Mouse (Mus musculus): ENCODE results near the gene Slc4a1ap.
"Not testable (repeated sequence)": the region's sequence is repeated elsewhere in the genome, so short reads cannot be mapped to it uniquely, and the experiment has no call there.

Gene Slc4a1ap

DNA sequence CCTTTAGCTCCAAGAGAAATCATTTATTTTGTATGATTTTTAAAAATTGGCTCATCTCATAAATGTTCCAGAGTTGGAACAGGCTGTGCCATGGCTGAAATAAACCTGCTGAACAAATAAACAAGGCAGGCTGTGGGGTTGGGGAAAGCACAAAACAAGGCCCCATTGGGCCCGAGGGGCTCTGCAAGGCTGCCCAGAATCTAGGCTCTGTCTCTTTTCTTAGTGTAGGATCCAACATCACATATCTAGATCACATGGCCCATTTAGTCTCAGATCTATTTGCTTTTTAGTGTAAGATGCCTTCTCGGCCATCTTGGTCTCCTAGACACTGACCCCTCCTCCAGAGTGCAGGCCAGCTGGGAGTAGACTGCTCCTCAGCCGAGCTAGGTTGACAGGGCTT, 39.7 kb downstream of the Slc4a1ap start:
- DNase-seq (ENCODE audit: low read depth, low spot score) = no peak

DNA sequence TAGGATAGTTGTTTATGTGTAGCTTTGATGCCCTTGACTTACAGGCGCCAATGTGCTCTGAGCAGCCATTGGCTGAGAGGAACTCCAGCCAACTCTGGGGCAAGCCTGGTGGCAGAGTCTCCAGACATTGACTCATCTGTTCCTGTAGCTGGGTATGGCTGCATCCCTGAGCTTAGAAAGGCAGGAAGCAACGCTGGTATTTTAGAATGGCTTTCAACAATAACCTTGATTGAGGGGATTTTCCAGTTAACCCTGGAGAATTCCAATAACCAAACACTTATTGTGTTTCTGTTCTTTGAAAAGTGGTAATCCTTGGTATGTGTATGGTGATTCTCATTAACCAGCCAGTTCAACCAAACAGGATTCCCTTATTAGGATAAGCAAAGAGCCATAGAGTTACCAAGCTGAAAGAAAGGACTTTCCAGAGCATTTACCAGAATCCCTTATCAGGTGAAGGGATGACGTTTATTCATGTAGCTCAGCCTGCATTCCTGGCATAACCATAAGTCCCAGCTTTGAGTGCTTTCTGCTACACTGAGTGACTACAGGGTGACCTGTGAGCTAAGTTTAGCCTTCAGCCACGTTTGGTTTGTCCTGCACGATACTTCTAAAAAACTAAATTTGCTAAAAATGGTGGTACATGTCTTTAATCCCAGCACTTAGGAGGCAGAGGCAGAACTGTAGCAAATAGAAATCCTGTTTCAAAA, 41.3 kb downstream of the Slc4a1ap start:
- DNase-seq (ENCODE audit: low read depth, low spot score) = no peak

DNA sequence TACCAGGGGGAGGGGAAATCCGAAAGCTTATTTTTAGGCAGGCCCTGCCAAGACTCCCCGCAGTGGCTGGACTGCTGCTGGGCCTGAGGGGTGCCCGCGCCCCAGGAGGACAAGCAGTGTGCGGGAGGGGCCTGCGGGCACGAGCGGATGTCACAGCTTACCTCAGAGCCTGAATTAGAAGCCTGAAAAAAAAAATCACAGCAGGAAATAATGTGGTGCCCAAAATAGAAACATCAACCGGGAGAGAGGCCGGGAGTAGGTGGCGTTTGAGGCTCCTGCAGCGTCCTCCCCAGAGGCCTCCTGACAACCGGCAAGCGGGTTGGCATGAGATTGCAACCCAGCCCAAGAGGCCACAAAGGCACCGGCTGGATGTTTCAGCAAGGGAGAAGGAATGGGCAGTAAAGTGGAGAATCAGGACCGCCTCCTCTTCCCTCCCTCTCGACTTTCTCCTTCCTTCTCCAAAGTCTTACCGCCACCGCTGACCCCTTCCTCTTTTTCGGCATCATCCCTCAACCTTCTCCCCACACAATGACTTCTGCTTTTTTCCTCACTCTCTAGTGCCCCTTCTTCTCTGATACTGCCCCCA, 44.3 kb downstream of the Slc4a1ap start:
- DNase-seq (ENCODE audit: low read depth, low spot score) = no peak

DNA sequence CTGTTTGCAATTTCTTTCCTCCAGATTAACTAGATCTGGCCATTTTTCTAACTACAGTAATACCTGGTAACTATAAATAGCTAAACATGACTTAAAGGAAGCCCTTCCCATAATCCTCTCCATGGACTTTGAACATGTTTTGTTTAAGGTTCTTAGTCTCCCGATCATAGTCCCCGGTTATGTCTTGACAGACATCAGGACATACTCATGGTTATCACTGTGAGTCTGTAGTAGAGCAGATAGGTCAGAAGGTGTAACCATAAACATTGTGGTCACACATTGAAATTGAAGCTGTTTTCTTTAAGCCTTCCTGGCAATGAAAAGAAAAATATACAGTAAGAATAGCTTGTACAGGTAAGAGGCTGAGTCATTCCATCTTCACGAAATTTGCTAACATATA, 46.9 kb downstream of the Slc4a1ap start:
- no peak for DNase-seq (ENCODE audit: low read depth, low spot score)

DNA sequence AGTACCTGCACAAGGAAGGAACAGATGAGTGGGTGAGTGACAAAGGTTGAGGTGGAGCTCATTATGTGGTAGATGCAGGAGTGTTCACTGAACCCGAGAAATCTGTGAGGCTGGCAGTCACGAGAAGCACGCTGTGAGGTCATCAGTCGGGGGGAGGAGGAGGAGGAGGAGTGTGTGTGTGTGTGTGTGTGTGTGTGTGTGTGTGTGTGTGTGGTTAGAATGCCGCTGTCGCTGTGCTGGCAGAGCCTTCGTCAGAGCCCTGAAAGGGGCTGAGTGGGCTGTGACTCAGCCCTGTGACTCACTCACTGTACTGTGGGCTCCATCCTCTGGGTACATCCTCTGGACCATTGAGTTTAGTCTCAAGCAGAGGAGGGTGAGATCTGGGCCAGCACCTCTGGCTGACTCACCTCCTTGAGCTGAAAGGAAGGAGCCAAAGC, 49.8 kb downstream of the Slc4a1ap start:
- no peak for DNase-seq (ENCODE audit: low read depth, low spot score)

DNA sequence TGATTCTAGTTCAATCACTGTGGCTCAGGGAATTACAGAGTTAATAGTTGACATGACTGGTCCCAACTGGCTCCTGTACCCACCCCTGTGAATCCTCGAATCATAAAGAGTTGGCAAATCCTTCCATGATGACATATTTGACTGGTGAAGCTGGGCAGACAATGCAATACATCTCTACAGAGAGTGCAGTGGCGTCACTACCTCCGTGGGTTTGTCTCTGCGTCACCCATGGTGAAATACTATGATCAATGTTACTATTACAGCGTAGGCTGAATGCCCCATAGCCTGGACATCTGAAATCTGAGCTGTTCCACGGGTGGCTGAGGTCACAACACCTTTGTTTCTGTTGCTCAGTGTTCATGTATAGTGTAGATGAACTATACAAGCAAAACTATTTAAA, 54.5 kb downstream of the Slc4a1ap start:
- DNase-seq (ENCODE audit: low read depth, low spot score) = no peak

DNA sequence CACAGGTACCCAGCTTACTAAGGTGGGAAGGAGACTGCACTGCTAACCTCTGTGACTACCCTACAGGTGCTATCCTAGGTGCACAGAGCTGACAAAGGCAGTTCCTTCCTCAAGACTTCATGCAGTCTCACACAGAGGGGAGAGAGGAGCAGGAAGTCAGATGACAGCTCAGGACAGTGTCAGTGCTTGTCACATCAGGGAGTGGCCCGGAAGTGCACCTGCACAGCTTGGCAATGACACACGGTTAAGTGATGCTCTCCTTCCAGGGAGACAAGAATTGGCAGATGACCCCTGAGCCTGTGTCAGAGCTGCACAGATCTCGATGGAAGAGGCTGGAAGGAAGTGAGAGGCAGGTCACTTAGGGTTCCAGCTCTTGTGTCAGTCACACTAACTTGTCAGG, 55.1 kb downstream of the Slc4a1ap start:
- no peak for DNase-seq (ENCODE audit: low read depth, low spot score)

DNA sequence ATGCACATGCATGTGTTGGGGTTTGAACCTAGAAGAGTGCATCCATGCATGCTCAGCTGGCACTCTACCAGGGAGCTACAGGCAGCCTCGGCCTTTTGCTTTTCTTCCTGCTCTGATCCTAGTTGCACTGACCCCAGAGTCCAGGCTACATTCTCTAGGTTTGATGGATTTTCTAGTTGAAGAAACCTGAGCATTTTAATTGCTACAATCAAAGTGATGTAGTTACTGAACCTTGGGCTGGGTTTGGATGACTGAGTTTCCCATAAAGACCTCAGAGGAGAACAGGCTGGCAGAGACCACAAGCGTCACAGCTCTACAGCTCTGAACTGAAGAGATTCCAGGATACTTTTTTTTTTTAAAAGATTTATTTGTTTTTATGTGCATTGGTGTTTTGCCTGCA, 56.5 kb downstream of the Slc4a1ap start:
- no peak for DNase-seq (ENCODE audit: low read depth, low spot score)

DNA sequence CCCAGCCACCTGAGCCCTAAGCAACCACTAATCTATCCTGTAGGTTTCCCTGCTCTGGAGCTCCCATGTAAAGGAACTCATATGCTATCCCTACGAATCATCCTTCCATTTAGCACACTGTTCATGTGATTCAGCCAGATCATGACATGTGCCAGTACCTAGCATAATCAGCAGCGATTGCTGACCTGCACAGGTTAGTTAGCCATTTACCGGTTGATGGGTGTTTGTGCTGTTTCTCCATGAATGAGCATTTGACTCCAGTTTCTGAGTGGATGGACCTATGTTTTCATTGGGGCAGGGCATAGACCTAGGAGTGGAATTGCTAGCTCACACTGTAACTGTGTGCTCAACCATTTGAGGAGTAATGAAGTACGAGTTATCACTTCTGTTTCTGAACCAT, 58.7 kb downstream of the Slc4a1ap start:
- DNase-seq (ENCODE audit: low read depth, low spot score) = no peak

DNA sequence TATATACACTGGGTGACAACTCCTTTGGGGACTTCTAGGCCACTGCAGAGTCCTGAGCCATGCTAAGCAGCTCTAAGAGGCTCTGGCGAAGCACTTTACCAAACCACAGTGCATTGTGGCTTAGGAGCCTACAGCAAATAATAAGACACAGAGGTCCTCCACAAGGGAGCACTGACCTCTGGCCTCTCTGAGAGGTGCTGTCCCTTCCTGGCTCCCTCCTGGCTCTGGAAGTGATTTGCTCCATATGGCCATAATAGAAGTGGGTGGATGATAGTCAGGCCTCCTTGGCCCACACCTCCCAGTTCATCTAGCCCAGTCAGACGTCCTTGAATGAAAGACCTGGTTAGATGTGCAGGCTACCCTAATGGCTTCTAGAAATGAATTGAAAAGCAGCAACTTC, 61.2 kb downstream of the Slc4a1ap start:
- DNase-seq (ENCODE audit: low read depth, low spot score) = no peak

DNA sequence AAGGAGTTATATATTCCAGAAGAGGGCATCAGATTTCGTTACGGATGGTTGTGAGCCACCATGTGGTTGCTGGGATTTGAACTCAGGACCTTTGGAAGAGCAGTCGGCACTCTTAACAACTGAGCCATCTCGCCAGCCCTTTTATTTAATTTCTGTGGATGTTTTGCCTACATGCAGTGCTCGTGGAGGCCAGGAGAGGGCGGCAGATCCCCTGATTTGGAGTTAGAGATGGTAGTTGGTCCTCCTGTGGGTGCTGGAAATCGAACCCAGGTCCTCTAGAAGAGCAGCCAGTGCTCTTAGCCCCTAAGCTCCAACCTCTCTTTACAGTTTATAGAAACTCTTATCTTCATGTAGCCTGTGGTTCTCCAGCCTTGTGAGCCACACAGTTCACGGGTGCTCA, 61.9 kb downstream of the Slc4a1ap start:
- not testable (repeated sequence) for DNase-seq (ENCODE audit: low read depth, low spot score)

DNA sequence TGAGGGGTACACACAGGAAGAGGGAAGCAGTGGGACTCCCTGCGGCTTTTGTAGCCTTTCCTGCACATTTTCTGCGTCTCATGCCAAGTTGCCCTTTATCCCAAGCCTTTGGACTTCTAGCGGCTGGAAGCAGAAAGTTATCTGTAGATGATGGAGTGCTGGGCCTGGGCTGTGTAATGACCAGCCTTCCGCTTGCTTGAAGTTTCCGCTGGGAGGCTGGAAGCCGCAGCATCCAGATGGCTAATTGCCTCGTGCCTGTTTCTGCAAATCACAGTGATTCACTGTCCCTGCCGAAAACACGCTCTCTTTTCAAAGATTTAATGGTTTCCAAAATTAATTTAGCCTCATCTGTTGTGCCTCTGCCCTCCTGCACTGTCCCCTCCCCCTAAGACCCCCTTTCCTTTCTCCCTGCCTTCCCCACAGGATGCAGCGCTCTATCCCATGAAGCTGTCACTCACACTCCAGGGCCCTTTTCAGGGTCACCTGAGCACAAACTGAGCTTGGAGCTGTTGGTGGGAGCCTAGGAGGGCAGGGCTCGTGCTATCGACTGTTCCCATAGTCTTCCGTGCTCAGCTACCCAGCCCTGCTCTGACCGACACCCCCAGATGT, 63.0 kb downstream of the Slc4a1ap start:
- DNase-seq (ENCODE audit: low read depth, low spot score) = no peak

DNA sequence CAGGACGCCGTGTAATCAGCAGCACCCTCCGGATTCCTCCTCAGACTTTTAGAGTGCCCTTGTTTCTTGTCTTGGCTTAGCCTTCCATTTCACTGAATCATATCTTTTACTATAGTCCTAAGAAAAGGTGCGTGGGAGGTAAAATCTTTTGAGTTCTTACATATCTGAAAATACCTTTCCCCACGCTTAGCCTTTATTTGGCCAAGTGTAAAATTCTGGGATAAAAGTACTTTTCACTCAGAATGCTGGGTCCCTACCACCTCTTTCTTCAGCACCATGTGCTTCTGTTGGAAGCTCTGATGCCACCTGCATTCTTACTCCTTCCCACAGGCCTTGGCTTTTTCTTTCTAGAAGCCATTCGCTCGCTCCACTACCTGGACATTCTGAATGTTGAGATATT, 64.3 kb downstream of the Slc4a1ap start:
- DNase-seq (ENCODE audit: low read depth, low spot score) = no peak

DNA sequence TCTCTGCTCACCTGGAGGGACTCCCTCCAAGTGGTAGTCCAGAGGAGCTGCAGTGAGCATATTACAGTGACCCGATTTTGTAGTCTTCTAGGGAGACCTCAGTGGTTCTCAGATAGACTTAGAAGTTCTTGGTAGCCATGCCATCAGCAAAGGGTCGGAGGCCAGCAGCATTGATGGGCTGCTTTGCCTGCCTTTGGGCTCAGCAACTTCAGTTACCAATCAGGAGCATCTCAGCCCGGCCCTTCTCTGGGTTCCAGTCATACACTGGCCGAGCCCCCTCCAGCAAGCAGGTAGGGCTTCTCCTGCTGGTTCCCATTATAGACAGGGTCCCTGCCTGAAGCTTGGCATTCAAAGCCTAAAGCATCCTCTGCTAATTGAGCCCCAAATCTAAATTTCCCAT, 69.1 kb downstream of the Slc4a1ap start:
- no peak for DNase-seq (ENCODE audit: low read depth, low spot score)

DNA sequence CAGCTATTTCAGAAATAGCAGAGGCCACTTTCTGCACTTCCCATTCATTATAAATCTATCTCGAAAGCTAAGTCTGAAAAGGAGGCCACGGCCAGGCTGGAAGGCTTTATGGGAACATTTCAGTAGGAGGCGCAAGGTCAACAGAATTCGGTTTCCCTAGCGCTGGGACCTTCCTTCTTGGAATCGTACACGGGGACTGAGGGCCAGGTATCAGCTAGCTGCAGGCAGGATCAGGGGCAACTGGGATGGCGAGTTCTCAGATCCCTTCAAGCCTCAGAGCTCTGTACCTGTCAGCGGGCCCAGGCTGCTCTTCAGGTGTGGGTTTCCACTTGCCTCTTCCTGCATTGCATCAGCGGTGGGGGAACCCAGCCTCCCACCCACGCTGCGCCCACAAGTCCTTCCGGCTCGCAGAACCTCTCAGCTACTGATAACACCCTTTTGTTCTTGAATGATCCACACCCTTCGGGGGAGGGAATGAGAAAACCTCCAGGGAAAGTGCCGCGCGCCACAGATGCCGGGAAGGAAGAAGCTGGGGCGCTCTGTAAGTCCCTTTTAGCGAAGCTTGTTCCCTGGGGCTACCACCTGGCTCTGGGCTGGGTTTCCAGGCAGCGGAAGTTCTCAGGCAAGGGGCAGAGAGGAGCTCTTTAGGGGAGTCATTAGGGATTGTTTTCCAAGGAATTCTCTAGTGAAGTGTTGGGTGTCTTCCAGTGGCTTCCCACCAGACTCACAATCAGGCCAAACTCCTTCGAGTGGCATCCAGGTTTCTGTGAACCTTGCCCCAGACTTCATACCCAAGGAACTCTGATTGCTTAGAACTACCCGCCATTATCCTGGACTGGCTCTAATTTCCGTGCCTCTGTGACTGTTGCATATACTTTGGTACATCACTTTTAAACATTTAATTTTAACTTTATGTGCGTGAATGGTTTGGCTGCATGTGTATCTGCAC, 70.0 kb downstream of the Slc4a1ap start, which contains the start of gene Mrpl33:
Gene Mrpl33, plus strand, starts transcription at position 455 of the 949 bp plus-strand sequence.
- no peak for DNase-seq (ENCODE audit: low read depth, low spot score)

DNA sequence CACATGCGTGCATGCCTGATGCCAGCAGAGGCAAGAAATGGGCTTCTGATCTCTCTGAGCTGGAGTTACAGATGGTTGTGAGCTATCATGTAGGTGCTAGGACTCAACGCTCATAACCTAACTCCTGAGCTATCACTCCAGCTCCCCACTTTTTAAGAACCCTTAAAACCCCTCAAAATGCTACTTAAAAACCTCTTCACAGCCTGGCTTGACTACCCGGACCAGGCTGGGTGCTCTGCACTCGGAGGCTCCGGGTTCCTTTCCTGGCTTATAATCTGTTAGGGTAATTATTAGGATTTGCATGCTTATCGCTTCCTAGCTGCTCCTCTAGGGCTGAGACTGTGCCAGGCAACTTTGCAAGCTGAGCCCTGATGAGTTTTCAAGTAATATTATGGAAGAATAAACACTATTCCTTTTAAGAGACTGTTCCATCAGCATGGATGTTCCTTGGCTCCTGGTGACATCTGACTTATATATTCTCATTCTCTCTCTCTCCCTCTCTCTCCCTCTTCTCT, 70.7 kb downstream of the Slc4a1ap start:
- no peak for DNase-seq (ENCODE audit: low read depth, low spot score)

DNA sequence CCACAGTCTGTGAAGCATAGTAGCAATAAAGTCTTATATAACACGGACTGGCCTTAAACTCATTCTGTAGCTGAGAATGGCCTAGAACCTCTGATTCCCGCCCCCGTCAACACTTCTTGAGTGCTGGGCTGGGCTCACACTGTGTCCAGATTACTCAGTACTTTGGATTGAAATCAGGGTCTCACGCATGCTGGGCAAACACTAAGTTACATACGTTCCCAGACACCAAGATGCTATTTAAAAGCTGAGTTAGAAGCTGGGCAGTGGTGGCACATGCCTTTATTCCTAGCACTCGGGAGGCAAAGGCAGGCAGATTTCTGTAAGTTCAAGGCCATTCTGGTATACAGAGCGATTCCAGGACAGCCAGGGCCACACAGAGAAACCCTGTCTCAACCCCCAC, 71.3 kb downstream of the Slc4a1ap start:
- DNase-seq (ENCODE audit: low read depth, low spot score) = no peak

DNA sequence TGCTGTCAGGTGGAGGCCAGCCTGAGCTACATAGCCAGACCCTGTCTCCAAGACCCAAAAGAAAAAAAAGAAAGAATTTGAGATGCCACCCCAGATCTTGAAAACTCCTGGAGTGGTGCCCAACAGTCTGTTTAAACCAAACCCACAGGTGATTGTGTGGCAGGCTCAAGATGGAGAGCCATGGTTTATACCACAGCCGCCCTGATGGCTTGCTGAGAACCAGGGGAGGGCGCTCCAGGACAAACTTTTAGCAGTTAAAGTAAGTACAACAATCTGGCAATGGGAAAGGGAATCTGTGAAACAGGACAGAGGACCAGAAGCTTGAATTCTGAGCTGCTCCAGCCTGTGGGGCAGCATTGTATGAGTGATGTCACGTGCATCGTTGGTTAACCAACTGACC, 71.8 kb downstream of the Slc4a1ap start:
- DNase-seq (ENCODE audit: low read depth, low spot score) = no peak

DNA sequence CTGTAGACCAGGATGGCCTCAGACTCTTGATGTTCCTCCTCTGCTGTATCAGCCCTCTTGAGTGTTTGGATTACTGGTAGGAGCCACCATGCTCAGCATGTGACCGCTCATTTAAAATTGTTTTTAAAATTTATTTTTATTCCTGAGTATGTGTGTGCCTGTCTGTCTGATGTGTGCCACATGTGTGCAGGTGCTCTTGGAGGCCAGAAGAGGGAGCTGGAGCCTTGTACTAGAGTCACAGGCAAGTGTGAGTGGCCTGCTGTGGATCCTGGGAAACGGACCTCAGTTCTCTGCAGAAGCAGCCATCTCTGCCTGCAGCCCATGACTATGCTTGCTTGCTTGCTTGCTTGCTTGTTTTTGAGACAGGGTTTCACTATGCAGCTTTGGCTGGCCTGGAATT, 72.4 kb downstream of the Slc4a1ap start:
- DNase-seq (ENCODE audit: low read depth, low spot score) = no peak

DNA sequence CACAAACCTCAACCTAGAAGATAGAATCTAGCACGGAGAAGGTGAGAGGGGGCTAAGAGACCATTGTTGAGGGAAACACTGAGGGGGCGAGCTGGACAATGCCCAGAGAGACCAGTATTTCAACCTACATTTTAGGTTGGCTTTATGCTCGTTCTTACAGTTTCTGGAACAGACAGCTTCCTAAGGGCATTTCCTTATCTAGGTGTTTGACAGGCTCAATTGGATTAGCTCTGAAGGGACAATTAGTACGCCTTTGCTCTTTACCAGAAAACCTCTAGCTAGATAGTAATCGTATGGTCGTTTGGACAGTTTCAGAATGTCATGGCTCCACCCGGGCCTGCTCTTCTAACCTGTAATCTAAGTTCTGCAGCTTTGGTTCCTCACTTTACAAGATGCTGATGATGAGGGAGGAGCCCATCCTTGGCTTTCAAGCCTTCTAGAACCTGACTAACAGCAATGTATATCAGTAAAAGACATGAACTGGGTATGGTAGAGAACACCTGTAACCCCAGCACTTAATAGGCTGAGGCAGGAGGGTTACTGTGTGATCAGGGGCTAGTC, 74.4 kb downstream of the Slc4a1ap start:
- no peak for DNase-seq (ENCODE audit: low read depth, low spot score)

DNA sequence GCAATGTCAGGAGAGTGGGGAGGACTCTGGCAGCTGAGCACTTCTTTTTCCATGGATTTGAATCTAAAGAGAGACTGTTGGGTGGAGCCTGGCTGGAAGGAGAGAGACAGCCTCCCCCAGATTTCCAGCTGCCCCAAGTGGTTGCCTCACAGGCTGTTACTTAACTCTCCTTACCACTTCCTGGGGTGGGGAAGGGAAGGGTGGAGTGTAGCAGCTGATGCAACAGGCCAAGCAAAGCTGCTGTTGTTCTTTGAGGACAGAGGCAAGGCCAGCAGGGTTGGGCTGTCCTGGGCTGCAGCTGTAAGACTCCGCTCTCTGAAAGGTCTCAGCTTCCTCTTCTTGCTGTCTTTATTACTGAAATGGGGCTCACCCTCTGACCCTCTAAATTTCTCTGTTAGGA, 75.6 kb downstream of the Slc4a1ap start:
- DNase-seq (ENCODE audit: low read depth, low spot score) = no peak

DNA sequence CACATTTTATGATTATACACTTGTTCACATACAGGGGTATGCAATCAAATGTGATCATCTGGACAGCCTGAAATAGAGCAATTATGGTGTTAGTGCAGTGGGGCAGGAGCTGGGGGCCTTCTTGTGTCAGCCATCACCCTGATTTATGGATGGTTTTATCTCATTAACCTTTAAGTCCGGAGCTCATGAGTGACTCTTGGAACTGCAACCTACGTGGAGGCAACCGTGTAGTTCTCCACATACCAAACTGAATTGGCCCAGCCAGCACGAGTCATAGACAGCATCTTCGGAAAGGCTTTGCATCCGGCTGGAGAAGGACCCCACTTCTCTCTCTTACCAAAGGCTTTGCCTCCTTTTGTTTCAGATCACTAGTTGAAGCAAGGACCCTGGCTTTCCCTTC, 77.0 kb downstream of the Slc4a1ap start:
- no peak for DNase-seq (ENCODE audit: low read depth, low spot score)
